Mouse (Mus musculus): Measurements from ENCODE around the gene Kalrn.

The Kalrn gene

DNA sequence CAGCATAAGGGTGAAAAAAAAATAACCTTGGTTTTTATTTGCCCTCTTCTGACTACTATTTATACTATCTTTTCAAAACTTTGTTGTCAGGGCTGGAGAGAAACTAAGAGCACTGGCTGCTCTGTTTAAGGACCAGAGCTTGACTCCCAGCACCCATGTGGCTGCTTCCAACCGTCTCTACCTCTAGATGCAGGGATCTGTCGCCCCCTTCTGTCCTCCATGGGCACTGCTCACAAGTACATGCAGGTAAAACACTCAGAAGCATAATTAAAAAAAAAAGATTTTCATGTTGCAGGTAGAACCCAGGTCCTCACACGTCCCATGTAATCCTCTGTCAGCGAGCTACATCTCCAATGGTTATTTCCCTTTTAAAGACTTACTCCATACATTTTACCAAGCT is 499.4 kb downstream of the Kalrn start:
- DNase-seq (ENCODE audit: low spot score in 2 of 2): no peak

DNA sequence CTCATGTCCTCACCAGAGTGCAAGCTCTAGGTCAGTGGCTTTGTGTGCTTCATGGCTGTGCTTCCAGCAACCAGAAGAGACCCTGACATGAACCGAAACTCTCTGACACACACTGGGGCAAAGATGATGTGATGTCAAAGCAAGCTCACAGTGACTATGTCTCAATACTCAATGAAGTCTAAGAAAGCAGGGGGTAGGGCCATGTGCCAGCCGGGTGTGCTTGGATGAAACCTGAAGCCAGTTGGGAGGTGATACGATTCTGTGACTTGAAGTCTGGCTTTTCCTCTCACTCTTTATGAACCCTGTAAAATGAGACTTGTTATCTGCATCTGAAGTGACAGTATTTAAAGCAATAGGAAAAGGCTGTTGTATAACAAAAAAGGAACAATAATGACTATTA is 501.2 kb downstream of the Kalrn start:
- DNase-seq (ENCODE audit: low spot score in 2 of 2): no peak

DNA sequence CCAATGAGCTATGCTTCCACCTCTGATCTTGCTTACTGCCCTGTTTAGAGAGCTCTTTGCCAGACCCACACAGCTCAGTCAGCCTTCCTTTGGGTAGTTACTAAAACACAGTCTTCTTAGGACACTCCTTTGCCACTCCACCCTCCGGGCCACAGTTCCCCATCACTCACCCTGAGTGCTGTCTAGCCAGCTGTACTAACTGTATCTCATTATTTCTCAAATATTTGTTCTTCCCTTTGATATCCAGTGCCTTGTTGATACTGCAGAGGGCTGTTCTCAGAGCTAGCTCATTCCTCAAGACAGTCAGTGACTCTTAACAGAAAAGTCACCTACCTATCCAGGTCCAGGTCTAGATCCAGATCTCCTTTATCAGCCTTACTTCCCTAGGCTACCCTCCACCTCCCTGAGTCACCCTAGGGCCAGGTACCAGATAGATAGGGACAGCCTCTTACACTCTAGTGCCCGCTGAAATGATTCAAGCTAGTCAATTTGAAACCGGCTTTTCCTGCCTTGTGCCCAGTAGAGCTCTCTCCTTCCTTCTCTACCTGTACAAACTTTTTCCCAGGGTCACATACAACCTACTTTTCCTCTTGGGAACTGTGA is 502.0 kb downstream of the Kalrn start:
- no peak for DNase-seq (ENCODE audit: low spot score in 2 of 2)

DNA sequence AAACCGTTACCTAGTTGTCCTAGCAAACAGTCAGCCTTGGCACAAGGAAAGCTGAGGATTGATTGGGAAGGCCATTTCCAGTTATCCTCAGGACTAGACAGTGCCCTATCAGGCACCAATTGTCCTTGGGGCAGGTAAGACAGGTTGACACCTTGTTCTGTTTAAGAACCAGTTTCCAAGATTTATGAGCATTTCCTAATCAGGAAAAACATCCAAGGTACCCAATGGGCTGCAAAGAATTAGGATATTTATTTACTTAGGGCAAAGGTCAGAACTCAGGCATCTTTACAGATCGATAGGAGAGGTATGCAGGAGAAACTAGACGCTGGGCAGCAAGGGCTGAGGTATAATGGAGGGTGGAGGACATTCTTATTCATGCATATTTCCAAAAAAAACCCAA is 503.9 kb downstream of the Kalrn start:
- no peak for DNase-seq (ENCODE audit: low spot score in 2 of 2)

DNA sequence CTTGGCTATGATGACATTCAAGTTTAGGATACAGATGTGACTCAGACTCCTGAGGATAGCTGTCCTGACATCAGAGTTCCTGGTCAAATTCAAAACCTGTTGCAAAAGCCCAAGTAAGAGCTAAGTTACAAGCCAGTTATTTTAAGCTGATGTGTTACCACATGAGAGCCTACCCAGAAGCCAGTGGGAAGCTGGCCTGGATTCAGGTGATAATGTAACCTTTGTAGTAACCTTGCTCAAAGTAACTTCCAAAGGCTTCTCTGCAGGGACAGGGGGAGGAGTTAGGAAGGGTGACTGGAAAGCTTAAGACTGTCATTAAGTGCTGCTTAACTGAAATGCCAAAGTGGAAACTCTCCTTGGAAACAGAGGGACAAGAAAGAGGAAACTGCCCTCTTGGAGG is 506.4 kb downstream of the Kalrn start:
- no peak for DNase-seq (ENCODE audit: low spot score in 2 of 2)

DNA sequence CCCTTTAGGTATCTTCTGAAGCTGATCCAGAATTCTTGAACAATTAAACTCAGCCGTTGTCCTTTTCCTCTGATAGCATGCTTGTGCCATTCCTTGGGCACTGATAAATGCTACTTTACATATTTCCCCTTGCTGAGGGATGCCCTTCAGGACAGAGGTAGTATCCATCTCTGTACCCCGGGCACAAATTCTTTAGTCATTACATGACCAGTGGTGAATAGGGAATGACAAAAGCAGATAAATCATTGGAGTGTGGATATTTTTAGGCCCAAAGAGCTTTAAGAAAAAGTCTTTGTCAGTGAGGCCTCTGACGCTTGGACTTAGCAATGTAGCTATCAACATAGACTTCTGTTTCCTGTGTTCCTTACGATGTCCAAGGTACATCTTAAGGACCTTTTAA is 507.0 kb downstream of the Kalrn start:
- DNase-seq (ENCODE audit: low spot score in 2 of 2): no peak

DNA sequence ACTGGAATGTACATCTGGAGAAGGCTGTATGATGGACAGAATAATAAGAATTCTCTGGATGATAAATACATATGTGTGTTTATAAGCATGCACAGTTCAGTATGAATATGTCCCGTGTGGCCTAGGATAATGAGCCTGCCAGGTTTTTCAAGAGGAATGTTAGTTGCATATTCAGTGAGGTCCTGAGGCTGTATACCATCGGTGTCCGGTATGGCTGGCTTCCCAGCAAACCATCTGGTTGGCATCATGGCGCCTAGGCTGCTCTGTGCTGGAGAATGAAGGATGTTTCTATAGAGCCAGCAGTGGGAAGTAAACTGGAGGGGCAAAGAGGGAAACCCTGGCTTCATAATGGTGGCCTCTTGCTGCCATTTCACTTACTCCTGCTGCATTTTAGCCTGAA is 510.0 kb downstream of the Kalrn start:
- DNase-seq (ENCODE audit: low spot score in 2 of 2): no peak

DNA sequence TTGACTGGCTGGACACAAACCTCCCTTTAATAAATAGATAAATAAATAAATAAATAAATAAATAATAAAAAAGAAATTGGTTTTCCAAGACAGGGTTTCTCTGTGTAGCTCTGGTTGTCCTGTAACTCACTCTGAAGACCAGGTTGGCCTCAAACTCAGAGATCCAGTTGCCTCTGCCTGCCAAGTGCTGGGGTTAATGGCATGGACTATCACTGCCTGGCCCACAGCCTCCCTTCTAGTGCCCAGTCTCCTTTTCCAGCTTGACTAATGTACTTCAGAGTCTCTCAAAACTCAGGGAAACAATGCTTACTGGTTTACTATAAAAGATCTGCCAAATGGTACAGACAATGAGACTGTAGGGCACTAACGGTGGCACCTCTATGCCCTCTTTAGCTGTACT is 511.7 kb downstream of the Kalrn start:
- no peak for DNase-seq (ENCODE audit: low spot score in 2 of 2)

DNA sequence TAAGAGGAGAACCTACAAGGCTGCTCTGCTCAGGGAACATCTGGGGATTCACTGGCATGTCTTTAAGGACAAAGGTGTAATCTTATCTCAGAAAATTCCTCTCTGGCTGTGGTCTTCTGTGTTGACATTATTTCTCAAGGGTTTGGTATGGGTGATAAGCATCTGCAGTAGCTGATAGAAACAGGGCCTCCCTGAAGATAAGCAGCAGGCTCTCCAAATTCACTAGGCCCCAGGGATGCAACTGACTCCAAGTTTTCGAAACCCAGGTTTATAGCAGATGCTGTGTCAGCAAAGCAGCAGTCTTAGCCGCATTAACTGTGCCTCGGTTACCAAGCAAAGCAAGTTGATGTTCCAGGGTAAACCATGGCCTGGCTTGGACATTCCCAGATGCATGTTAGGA is 514.7 kb downstream of the Kalrn start:
- DNase-seq (ENCODE audit: low spot score in 2 of 2): no peak

DNA sequence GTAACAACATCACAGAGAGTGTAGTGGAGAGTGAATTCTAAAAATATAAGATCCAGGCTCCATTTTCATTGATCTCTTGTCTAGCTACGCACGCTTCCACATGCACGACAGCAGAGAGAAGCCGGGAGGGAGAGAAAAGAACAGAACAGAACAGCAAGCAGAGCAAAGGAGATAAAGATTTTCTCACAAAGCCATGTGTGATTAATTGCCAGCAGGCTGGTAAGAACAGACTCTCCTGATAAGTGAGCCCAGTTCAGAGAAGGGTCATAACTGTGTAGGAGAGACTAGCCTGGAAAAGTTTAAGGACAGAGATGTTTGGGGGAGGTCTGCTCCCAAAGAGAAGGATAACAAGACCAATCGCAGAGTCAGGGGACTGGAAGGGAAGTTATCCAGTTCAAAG is 515.9 kb downstream of the Kalrn start:
- DNase-seq (ENCODE audit: low spot score in 2 of 2): no peak

DNA sequence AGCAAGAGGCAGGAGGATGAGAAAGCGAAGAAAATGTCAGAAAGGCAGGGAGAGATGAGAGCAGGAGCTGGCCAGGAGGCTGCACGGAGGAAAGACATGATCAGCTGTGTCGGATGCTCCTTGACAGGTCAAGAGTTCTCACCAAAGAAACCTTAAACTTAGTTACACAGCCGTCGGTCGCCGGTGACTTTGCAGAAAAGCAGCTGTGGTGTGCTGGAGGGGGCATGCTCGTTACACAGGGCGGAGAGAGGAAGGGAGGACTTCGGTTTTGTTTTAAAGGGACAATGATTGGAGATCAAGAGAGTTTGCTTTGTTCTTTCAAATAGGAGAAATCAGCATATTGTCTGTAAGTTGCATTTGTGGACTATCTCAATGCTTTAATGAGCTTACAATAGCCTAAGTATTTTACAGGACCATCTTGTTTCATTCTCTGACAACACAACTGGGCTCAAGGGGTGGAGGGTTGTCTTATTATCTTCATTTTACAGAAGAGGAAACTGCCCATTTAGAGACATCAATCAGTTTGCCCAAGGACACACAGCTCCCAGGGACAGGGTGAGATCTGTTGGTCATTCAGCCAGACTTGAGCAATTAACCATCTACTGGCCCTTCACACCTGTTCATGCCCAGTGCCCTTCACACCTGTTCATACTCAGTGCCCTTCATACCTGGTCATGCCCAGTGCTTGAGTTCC is 516.8 kb downstream of the Kalrn start:
- no peak for DNase-seq (ENCODE audit: low spot score in 2 of 2)

DNA sequence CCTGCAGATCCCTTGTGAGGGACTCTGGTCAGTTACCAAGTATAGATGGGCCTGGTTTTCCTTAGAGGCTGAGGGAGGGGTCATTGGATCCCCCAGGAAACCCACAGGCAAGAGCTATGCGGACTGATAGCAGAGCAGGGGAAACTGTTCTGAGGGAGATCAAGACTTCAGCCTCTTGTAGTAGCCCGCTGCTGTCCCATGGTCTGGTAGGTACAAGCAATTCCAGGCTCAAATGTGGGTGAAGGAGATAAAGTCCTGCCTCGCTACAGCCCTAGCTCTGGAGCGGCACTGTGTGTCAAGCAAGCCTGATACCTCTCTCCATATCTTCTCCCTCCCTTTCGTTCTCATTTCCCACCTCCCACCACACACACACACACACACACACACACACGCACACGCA is 523.2 kb downstream of the Kalrn start:
- DNase-seq (ENCODE audit: low spot score in 2 of 2): peak in 1 of 2 experiments; percentile 46

DNA sequence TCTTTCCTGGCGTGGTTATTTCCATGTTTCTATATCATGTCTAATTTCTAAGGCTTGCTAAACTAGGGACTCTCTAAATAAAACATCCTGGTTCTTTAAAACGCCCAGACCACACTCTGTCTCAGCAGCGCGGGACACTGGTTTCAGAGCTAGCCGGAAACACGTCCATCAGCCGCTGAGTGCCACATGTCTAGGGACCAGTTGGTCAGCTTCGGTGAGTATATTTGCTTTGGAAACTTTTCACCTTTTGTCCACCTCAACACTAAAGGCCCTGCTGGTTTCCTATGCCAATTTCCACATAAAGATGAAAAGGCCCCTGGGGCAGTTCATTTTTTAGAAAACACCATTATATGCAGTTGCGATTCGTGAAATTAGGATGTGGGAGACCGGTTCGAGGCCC is 524.0 kb downstream of the Kalrn start:
- no peak for DNase-seq (ENCODE audit: low spot score in 2 of 2)

DNA sequence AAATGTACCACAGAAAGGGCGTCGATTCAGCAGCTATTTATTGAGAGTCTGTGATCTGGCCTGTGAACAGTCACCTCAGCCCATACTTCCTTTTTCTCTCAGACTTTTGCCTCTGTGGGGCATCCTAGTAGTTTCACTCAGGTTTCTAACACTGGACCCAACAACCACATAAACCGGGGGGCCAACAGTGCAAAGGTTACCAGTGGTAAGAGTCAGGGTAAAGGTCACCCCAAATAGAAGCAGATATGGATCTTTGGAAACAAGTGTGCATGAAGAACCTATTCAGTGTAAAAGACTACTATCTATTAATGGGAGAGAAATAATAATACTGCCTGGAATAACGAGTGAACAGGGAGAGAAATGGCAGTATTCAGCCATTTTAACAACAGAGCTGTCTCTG is 525.1 kb downstream of the Kalrn start:
- DNase-seq (ENCODE audit: low spot score in 2 of 2): no peak

DNA sequence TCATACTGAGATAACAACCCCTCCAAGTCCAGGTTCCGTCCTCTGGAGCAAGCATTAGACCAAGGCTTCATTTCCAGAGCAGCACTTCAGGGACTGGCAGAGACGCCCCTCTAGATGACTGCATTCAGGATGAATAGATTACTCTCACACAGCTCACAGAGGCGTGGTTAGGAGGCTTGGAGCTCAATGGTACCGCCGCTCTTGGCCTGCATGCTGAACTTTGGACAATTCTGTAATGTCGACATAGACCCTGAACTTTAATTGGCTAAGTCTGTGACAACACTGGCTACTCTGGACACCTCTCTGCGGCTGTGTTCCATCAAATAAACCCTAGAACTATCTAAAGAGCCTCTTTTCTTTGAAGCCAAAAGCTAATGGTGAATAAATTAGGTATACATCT is 525.8 kb downstream of the Kalrn start:
- DNase-seq (ENCODE audit: low spot score in 2 of 2): no peak

DNA sequence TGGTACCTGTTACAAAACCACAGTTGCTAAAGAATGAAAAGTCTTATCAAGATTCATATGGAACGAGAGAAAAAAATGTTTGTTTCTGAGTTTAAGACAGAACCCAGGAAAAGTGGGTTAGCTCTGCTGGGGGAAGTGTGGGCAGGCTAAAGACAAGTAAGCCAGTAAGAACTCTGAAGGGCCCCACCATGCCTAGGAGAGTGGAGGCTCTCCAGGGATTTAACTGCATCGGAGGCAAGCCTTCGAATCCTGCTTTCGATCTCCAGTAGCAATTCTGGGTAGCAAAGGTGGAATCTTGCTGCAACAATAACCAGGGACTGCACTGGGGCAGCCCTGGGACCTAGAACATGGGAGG is 526.3 kb downstream of the Kalrn start:
- no peak for DNase-seq (ENCODE audit: low spot score in 2 of 2)

DNA sequence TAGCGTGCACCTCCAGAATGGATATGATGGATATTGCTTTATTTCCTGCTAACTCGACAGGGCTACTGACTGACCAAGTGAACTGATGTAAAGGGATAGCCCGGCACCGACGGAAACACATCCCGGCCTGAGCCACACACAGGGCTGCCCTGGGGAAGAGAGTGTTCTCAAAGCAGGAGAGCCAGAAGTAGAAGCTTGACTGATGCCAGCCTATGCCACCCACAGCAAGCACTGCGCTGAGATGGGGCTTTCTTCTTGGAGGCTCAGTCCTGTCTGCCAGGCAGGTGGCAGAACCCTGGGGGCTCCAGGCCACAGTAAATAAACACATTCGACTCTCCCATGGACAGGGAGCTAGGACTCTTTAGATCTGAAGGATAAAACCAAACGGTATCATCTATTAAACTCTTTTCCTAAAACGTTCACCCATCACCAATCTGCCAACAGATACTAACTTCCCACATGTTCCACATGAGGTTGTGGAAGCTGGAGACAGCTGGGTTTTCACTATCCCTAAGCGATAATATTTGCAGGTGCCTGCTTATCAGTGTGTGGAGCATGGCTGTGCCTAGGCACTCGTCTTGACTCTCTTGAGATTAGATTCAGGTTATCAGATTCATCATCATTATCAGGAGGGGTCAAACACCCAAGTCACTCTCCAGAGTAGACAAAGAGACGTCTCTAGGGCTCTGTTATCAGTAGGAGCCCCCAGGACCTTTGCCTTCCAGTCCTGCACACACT is 526.9 kb downstream of the Kalrn start:
- DNase-seq (ENCODE audit: low spot score in 2 of 2): no peak

DNA sequence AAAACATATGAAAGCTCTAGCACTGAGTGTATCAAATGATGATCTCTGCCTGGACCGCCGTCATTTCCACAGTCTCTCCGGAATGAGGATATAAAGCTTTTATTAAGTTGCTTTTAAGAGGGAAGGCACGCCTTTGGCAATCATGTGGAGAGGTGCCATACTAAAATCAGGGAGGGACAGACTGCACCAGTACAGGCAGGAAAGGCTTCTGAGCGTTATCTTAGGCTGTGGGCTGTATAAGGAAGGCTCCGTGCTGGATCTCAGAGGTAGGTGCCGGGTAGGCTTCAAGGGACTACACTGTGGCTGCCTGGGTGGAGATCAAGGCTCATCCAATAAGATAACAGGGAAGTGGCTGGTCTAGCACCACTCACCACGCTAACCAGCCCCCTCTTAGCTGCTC is 528.8 kb downstream of the Kalrn start:
- DNase-seq (ENCODE audit: low spot score in 2 of 2): no peak

DNA sequence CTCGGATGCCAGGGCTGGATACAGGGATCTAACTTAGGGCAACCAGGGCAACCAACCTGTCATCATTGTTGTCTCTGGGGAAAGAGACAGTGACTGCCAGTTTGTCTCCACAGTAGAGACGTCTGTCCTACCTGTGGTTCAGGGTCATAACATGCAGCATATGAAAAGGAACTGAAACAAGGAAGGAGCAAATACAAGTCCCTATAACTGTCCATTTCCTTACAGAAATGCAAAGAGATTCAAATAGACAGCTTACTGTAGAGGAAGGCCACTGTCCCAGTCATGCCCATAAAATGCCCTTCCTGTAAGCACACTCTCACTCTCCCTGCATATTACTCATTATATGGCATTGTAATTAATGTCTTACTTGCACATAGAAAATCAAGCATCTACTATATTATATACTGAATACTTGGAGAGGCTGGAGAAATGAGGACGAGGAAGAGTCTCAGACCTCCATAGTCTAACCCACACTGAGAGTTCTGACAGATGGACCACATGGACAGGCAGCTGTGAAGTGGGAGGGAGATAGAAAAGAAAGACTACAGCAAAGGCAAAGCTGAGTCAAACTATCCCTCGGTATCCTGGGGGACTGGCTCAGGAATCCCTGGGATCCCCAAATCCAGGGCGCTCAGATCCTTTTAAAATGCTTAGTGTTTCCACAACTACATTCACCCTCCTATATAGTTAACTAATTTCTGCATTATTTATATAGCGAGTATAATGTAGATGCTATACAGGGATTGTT is 530.1 kb downstream of the Kalrn start:
- DNase-seq (ENCODE audit: low spot score in 2 of 2): no peak

DNA sequence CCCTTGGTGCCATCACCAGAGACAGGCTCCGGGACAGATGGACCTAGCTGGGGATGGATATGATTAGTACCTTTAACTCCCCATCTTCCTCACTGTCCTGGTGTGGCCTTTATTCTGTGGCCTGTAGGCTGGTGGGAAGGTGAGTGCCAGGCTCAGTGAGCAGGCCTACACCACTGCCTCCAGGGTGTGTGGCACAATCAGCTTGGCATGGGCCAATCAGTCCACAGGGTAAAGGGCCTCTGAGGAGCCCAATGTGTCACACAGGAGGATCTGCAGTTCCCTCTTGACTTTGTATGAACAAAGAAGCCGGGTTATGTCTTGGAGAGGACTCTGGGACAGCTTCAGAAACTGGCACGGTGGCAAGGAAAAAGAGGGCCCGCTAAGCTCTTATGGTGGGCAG is 530.7 kb downstream of the Kalrn start:
- no peak for DNase-seq (ENCODE audit: low spot score in 2 of 2)

DNA sequence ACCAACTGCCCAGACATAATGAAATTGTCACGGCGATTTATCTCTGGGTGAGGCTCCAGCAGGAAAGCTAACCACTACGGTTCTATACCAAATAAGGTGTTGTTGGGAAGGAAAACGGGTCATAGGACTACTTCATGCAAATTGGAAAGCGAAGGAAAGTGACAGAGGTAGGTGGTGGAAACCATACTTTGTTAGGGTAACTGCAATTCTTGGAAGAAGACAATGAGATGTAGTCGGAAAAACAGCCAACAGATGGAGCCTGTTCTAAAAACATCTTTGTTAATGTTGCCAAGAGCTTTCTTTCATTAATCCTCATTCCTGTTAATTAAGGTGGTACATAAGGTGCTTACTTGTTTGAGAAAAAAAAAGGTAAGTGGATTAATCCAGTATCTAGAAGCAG is 533.1 kb downstream of the Kalrn start:
- DNase-seq (ENCODE audit: low spot score in 2 of 2): no peak

DNA sequence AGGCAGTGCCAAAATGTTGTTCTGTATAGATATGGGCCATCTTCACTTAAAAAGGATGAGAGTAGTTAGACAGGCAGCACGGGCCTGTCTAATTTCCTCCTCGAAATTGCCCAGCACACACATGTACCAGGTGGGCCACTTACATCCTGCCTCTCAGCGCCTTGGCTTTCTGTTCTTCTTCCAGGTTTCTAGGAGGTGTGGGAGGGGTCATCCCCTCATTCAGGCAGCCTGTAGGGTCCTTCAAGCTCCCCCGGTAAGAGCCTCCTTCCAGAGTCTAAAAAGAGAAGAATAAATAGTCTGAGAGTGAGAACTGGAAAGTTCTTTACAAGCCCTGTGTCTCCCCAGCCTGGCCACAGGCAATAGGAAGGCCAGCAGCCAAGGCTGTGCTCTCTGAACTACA is 533.6 kb downstream of the Kalrn start:
- DNase-seq (ENCODE audit: low spot score in 2 of 2): no peak

All from spleen, postnatal 4 days (tissue).